Mouse (Mus musculus) MEL (cell line): ENCODE results near the gene Tor4a. TPM values are rescaled to one million over a fixed set of nuclear protein-coding genes. Genes with fewer than 3 reads are reported as not detected.
A peak's percentile ranks its signal among the peaks of the same experiment; 100 is the strongest.

Experiments
- DNase-seq: peaks from one replicate; pipeline ENCODE4 v3.0.0; 2011; ENCODE audit warnings: low read depth, low spot score
- H3K27ac ChIP-seq: 2 replicates; pipeline ENCODE4 v1.5.1; 2012; ENCODE audit warnings: low read depth, mild to moderate bottlenecking, control low read depth, low read length, moderate library complexity; ENCODE audit not compliant: control insufficient read depth
- H3K27me3 ChIP-seq, 2 experiments: fragments of 150-350 bp in 1 of 2; sonication (generic) in 1 of 2; 2 replicates each; pipeline ENCODE4 v1.6.1; 2012; ENCODE audit warnings: low read length in 2 of 2, mild to moderate bottlenecking in 2 of 2, improper control_type of control experiment in 1 of 2, moderate library complexity in 1 of 2; ENCODE audit not compliant: insufficient read depth in 2 of 2, control insufficient read depth in 1 of 2
- H3K36me3 ChIP-seq, 2 experiments: 2 replicates each; pipeline ENCODE4 v1.6.1; 2012 to 2014; ENCODE audit warnings: low read length in 2 of 2, improper control_type of control experiment in 1 of 2, inconsistent platforms in 1 of 2, mild to moderate bottlenecking in 1 of 2; ENCODE audit not compliant: insufficient read depth in 2 of 2, control insufficient read depth in 1 of 2
- H3K4me1 ChIP-seq, 2 experiments: fragments of 150-350 bp in 1 of 2; sonication (generic) in 1 of 2; 2 replicates each; pipeline ENCODE4 v1.6.1; 2012; ENCODE audit warnings: low read length in 2 of 2, improper control_type of control experiment in 1 of 2, mild to moderate bottlenecking in 1 of 2; ENCODE audit not compliant: insufficient read depth in 2 of 2, control insufficient read depth in 1 of 2
- H3K4me3 ChIP-seq, 2 experiments: fragments of 150-350 bp in 1 of 2; sonication (generic) in 1 of 2; 2 replicates each; pipeline ENCODE4 v1.5.1; 2012; ENCODE audit warnings: low read depth in 2 of 2, low read length in 2 of 2, mild to moderate bottlenecking in 2 of 2, moderate library complexity in 2 of 2, control low read depth in 1 of 2, improper control_type of control experiment in 1 of 2; ENCODE audit not compliant: control insufficient read depth in 1 of 2, insufficient read depth in 1 of 2
- H3K79me2 ChIP-seq: 2 replicates; pipeline ENCODE4 v1.6.1; 2012; ENCODE audit warnings: mild to moderate bottlenecking, low read length, moderate library complexity; ENCODE audit not compliant: control insufficient read depth, poor library complexity, insufficient read depth
- H3K9ac ChIP-seq: 2 replicates; pipeline ENCODE4 v1.6.1; 2012; ENCODE audit warnings: low read depth, mild to moderate bottlenecking, control low read depth, low read length, moderate library complexity; ENCODE audit not compliant: control insufficient read depth, poor library complexity, severe bottlenecking
- H3K9me3 ChIP-seq: fragments of 150-350 bp; sonication (generic); replicated peaks from 2 replicates; pipeline ENCODE4 v1.6.1; 2012; ENCODE audit warnings: mild to moderate bottlenecking, low read length, improper control_type of control experiment, moderate library complexity; ENCODE audit not compliant: insufficient read depth
- BHLHE40 ChIP-seq: IDR thresholded peaks from 2 replicates; pipeline ENCODE4 v1.6.1; 2012; ENCODE audit warnings: low read depth, mild to moderate bottlenecking, inconsistent platforms, low read length, improper control_type of control experiment, borderline replicate concordance
- CHD1 ChIP-seq: IDR thresholded peaks from 2 replicates; pipeline ENCODE4 v1.6.1; 2012; ENCODE audit warnings: low read depth, mild to moderate bottlenecking, inconsistent platforms, low read length, improper control_type of control experiment
- CHD2 ChIP-seq: IDR thresholded peaks from 2 replicates; pipeline ENCODE4 v1.6.1; 2011; ENCODE audit warnings: low read length, improper control_type of control experiment
- CTCF ChIP-seq, 3 experiments: IDR thresholded peaks in 2 of 3; conservative IDR thresholded peaks in 1 of 3; 2 replicates each; pipeline ENCODE4 v1.5.1; 2011 to 2012; ENCODE audit warnings: low read length in 3 of 3, low read depth in 2 of 3, mild to moderate bottlenecking in 2 of 3, improper control_type of control experiment in 1 of 3, inconsistent platforms in 1 of 3, mixed read lengths in 1 of 3, moderate library complexity in 1 of 3; ENCODE audit not compliant: control insufficient read depth in 1 of 3, insufficient read depth in 1 of 3, poor library complexity in 1 of 3, severe bottlenecking in 1 of 3
- E2F4 ChIP-seq: IDR thresholded peaks from 2 replicates; pipeline ENCODE4 v1.6.1; 2011; ENCODE audit warnings: low read depth, low read length, improper control_type of control experiment, borderline replicate concordance
- ELF1 ChIP-seq: IDR thresholded peaks from 2 replicates; pipeline ENCODE4 v1.6.1; 2014; ENCODE audit warnings: low read depth, mild to moderate bottlenecking, inconsistent platforms, low read length, improper control_type of control experiment, moderate library complexity
- EP300 ChIP-seq, 2 experiments: IDR thresholded peaks; 2 replicates each; pipeline ENCODE4 v1.6.1; 2011; ENCODE audit warnings: improper control_type of control experiment in 2 of 2, low read length in 2 of 2, low read depth in 1 of 2, mild to moderate bottlenecking in 1 of 2
- ETS1 ChIP-seq: IDR thresholded peaks from 2 replicates; pipeline ENCODE4 v1.6.1; 2012; ENCODE audit warnings: low read depth, mild to moderate bottlenecking, inconsistent platforms, low read length, improper control_type of control experiment, moderate library complexity
- GABPA ChIP-seq: IDR thresholded peaks from 2 replicates; pipeline ENCODE4 v1.6.1; 2012; ENCODE audit warnings: low read depth, mild to moderate bottlenecking, inconsistent platforms, low read length, improper control_type of control experiment, moderate library complexity
- GATA1 ChIP-seq: IDR thresholded peaks from 2 replicates; pipeline ENCODE4 v1.6.1; 2011; ENCODE audit warnings: low read depth, low read length, improper control_type of control experiment
- HCFC1 ChIP-seq: IDR thresholded peaks from 2 replicates; pipeline ENCODE4 v1.6.1; 2012; ENCODE audit warnings: low read depth, mild to moderate bottlenecking, inconsistent platforms, low read length, improper control_type of control experiment, moderate library complexity
- JUND ChIP-seq: IDR thresholded peaks from 2 replicates; pipeline ENCODE4 v1.6.1; 2011; ENCODE audit warnings: low read depth, mild to moderate bottlenecking, improper control_type of control experiment, low read length
- KAT2A ChIP-seq: conservative IDR thresholded peaks from 2 replicates; pipeline ENCODE4 v1.6.1; 2012; ENCODE audit warnings: low read depth, low read length, improper control_type of control experiment, inconsistent platforms
- MAFK ChIP-seq: IDR thresholded peaks from 2 replicates; pipeline ENCODE4 v1.6.1; 2011; ENCODE audit warnings: low read depth, mild to moderate bottlenecking, low read length, improper control_type of control experiment, borderline replicate concordance
- MAX ChIP-seq: IDR thresholded peaks from 2 replicates; pipeline ENCODE4 v1.6.1; 2011; ENCODE audit warnings: low read length, improper control_type of control experiment
- MAZ ChIP-seq: IDR thresholded peaks from 2 replicates; pipeline ENCODE4 v1.6.1; 2012; ENCODE audit warnings: low read depth, mild to moderate bottlenecking, inconsistent platforms, low read length, improper control_type of control experiment
- MEF2A ChIP-seq: IDR thresholded peaks from 2 replicates; pipeline ENCODE4 v1.6.1; 2014; ENCODE audit warnings: low read depth, mild to moderate bottlenecking, inconsistent platforms, low read length, improper control_type of control experiment; ENCODE audit not compliant: poor library complexity, insufficient replicate concordance, severe bottlenecking; ENCODE audit errors: extremely low read depth
- MXI1 ChIP-seq: IDR thresholded peaks from 2 replicates; pipeline ENCODE4 v1.6.1; 2011; ENCODE audit warnings: mild to moderate bottlenecking, low read depth, low read length, improper control_type of control experiment
- NRF1 ChIP-seq: IDR thresholded peaks from 2 replicates; pipeline ENCODE4 v1.6.1; 2014; ENCODE audit warnings: low read depth, mild to moderate bottlenecking, inconsistent platforms, low read length, improper control_type of control experiment, moderate library complexity; ENCODE audit not compliant: poor library complexity, insufficient read depth, severe bottlenecking
- POLR2A ChIP-seq, 2 experiments: IDR thresholded peaks; 2 replicates each; pipeline ENCODE4 v1.6.1; 2011 to 2012; ENCODE audit warnings: low read length in 2 of 2, mild to moderate bottlenecking in 2 of 2, control low read depth in 1 of 2, improper control_type of control experiment in 1 of 2, low read depth in 1 of 2, moderate library complexity in 1 of 2; ENCODE audit not compliant: control insufficient read depth in 1 of 2, insufficient read depth in 1 of 2, poor library complexity in 1 of 2
- RAD21 ChIP-seq: IDR thresholded peaks from 2 replicates; pipeline ENCODE4 v1.6.1; 2011; ENCODE audit warnings: mild to moderate bottlenecking, low read depth, low read length, improper control_type of control experiment
- RCOR1 ChIP-seq: IDR thresholded peaks from 2 replicates; pipeline ENCODE4 v1.6.1; 2012; ENCODE audit warnings: low read depth, mild to moderate bottlenecking, inconsistent platforms, low read length, improper control_type of control experiment
- SIN3A ChIP-seq: IDR thresholded peaks from 2 replicates; pipeline ENCODE4 v1.6.1; 2012; ENCODE audit warnings: low read length, improper control_type of control experiment, inconsistent platforms
- SMC3 ChIP-seq: IDR thresholded peaks from 2 replicates; pipeline ENCODE4 v1.6.1; 2011; ENCODE audit warnings: low read depth, low read length, improper control_type of control experiment
- TAL1 ChIP-seq: IDR thresholded peaks from 2 replicates; pipeline ENCODE4 v1.6.1; 2012; ENCODE audit warnings: mild to moderate bottlenecking, inconsistent platforms, low read length, moderate library complexity, mixed read lengths
- TCF12 ChIP-seq: IDR thresholded peaks from 2 replicates; pipeline ENCODE4 v1.6.1; 2014; ENCODE audit warnings: low read depth, mild to moderate bottlenecking, inconsistent platforms, low read length, improper control_type of control experiment, moderate library complexity
- UBTF ChIP-seq: IDR thresholded peaks from 2 replicates; pipeline ENCODE4 v1.6.1; 2012; ENCODE audit warnings: low read depth, mild to moderate bottlenecking, inconsistent platforms, low read length, improper control_type of control experiment, moderate library complexity, borderline replicate concordance; ENCODE audit not compliant: insufficient read depth
- USF1 ChIP-seq: IDR thresholded peaks from 2 replicates; pipeline ENCODE4 v1.6.1; 2014; ENCODE audit warnings: low read depth, mild to moderate bottlenecking, inconsistent platforms, low read length, improper control_type of control experiment, moderate library complexity
- USF2 ChIP-seq, 2 experiments: IDR thresholded peaks; 2 replicates each; pipeline ENCODE4 v1.6.1; 2011 to 2012; ENCODE audit warnings: improper control_type of control experiment in 2 of 2, low read length in 2 of 2, borderline replicate concordance in 1 of 2, inconsistent platforms in 1 of 2, low read depth in 1 of 2, mild to moderate bottlenecking in 1 of 2; ENCODE audit not compliant: insufficient read depth in 1 of 2
- ZC3H11A ChIP-seq: IDR thresholded peaks from 2 replicates; pipeline ENCODE4 v1.6.1; 2012; ENCODE audit warnings: low read depth, mild to moderate bottlenecking, inconsistent platforms, low read length, improper control_type of control experiment
- ZNF384 ChIP-seq: IDR thresholded peaks from 2 replicates; pipeline ENCODE4 v1.6.1; 2012; ENCODE audit warnings: low read depth, mild to moderate bottlenecking, inconsistent platforms, low read length, improper control_type of control experiment
- polyA plus RNA-seq, 2 experiments: library from polyadenylated mRNA; stranded (reverse) in 1 of 2; unstranded in 1 of 2; fragments of >175 nt in 1 of 2; fragments of >200 nt in 1 of 2; gene quantifications; 2 replicates each; pipeline versions ENCODE4 v1.2.1 to v1.2.4; 2012; ENCODE audit warnings: low replicate concordance in 2 of 2, low read depth in 1 of 2; ENCODE audit not compliant: insufficient read length in 2 of 2, insufficient read depth in 1 of 2, missing spikeins in 1 of 2
- total RNA-seq: library from RNA; depleted of rRNA; stranded (reverse); fragments of 300-350 nt; gene quantifications from 2 replicates; pipeline ENCODE4 v1.2.3, GENCODE M21; 2012

Gene Tor4a
- total and polyA plus RNA-seq, 3 experiments: 9.1 to 13.7 TPM; not detected in 1

GRCm38 (mm10) chr2:25180973-25181890 is 15.5 kb downstream of the Tor4a start:
- Histone ChIP-seq H3K9me3 (no peaks in the 10 kb centered on the region), H3K9ac (peak overlapping the region; percentile 90)
- TF ChIP-seq USF1 (no peak), JUND (no peak), MAFK (no peak), TCF12 (no peak; the same call in 1 of the 2 replicates), KAT2A (no peak), GATA1 (no peak), ELF1 (peak; percentile 13; the same call in 1 of the 2 replicates), SIN3A (no peak), MAZ (peak; percentile 82; the same call in 1 of the 2 replicates), ZNF384 (no peak), RCOR1 (no peak), EP300 (IDR thresholded peaks at IDR 0.05; ENCODE audit: low read depth in 1 of 2, low read length in 2 of 2) (no peak), HCFC1 (0 out of 2 replicates have a peak, but pooled peaks have one; percentile 40), GABPA (no peak), NRF1 (0 out of 2 replicates have a peak, but pooled peaks have one; percentile 15), MXI1 (peak; percentile 9), CTCF (IDR thresholded peaks at IDR 0.05 in 2 of 3, conservative IDR thresholded peaks at IDR 0.05 in 1 of 3; ENCODE audit: control insufficient read depth in 1 of 3, insufficient read depth in 1 of 3, low read depth in 2 of 3, low read length in 3 of 3, poor library complexity in 1 of 3, severe bottlenecking in 1 of 3) (peak in 2 of 3 experiments; percentile 40 to 52; a peak in 4 of 6 replicates), ETS1 (0 out of 2 replicates have a peak, but pooled peaks have one; percentile 3), BHLHE40 (no peak), RAD21 (no peak), POLR2A (IDR thresholded peaks at IDR 0.05; ENCODE audit: control insufficient read depth in 1 of 2, insufficient read depth in 1 of 2, low read depth in 1 of 2, low read length in 2 of 2, poor library complexity in 1 of 2) (peak in 1 of 2 experiments; percentile 17; a peak in 1 of 4 replicates), CHD1 (0 out of 2 replicates have a peak, but pooled peaks have one; percentile 12), ZC3H11A (no peak), SMC3 (no peak), CHD2 (no peak), USF2 (IDR thresholded peaks at IDR 0.05; ENCODE audit: borderline replicate concordance in 1 of 2, insufficient read depth in 1 of 2, low read depth in 1 of 2, low read length in 2 of 2) (no peak), TAL1 (no peak), MEF2A (no peak), MAX (no peak; the same call in 1 of the 2 replicates), E2F4 (no peak), UBTF (peak; percentile 47; the same call in 1 of the 2 replicates)
- TF ChIP-seq, all 39 proteins: peak for 10
- H3K36me3 ChIP-seq: peaks cover 0 to 5% of the 10 kb centered on the region in 2 experiments; a peak in 2 of 4 replicates
- peak; percentile 83 for DNase-seq
- peak overlapping the region; percentile 85 for H3K27ac ChIP-seq
- peaks cover 8% of the 10 kb centered on the region for H3K79me2 ChIP-seq
- H3K4me3 ChIP-seq: peak overlapping the region; percentile 59 to 99
- peaks cover 1 to 6% of the 10 kb centered on the region in 2 experiments; a peak in 3 of 4 replicates for H3K4me1 ChIP-seq
- no peaks in the 10 kb centered on the region for H3K27me3 ChIP-seq
